Mouse (Mus musculus): ENCODE measurements at regions not wholly inside any gene's neighbourhood (a gene's known extent, or its start where the extent isn't known, plus 50 kb on each side); places are given as distances from the start of the nearest gene placed in this dataset.

DNA sequence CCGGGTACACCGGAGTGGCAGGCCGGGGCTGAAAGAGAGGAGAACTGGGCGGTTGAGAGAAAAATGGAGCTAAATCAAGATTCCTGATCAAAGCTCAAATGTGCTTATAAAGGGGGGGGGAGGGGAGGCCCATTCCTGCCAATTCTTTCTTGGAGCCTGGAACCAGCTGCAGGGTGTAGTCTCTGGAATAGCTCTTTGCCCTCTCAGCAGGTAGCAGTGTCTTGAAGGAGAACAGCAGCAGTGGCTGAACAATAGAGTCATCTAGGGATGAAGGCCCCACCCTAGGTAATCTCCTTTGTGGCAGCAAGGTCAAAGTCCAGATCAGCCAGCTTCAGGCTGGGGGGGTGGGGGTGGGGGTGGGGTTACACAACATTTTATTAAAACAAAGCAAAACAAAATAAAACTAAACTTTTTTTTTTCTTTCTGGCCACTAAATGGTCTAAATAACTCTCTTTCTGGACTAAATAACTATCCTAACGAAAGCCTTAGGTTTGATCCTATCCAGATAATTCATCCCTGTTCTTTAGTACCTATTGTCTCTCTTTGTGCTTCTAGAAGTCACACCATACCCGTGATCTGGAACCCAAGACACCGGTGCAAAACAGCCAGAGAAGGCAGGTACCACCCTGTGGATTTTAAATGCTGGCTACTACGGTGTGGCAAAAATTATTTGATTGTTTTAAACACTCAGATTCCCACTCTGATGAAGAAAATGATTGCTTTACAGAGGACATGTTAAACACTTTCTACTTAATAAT lies 120.5 kb upstream of the B430218F22Rik start:
- Histone ChIP-seq H3K27me3 (ENCODE audit: control insufficient read depth, insufficient read depth, low read length) (no peaks in the 10 kb centered on the region), H3K4me1 (ENCODE audit: control insufficient read depth, insufficient read depth, low read length) (no peaks in the 10 kb centered on the region), H3K27ac (ENCODE audit: insufficient read depth, low read length) (no peak overlapping the region), H3K4me3 (replicated peaks; ENCODE audit: insufficient read depth, low read depth, low read length) (no peak overlapping the region)
- no peak for TF ChIP-seq POLR2A (IDR thresholded peaks at IDR 0.05; ENCODE audit: borderline replicate concordance, insufficient read depth, low read length)
- TF ChIP-seq CTCF (IDR thresholded peaks at IDR 0.05; ENCODE audit: borderline replicate concordance, insufficient read depth, low read depth, low read length): no peak
- WGBS: 74% methylated on average over 8 of the region's 8 CpGs
- no peak for DNase-seq

DNA sequence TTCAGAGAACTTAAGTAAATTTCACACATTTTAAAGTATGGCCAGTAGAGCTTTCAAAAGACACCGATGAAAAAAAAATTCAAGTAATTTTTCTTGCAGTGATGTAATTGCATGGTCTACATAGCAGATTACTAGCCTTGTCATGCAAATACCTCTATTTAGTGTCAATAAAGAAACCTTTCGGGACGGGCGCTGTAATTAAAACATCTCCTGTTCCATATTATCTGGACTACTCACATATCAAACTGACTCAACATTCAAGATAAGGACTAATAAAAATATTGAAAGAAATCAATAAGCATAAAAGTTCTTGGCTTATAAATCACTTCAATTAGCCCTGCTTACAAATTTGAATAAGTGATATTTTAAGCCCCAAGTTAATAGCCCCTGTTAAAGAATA lies 113.5 kb upstream of the B430218F22Rik start:
- H3K27ac ChIP-seq (ENCODE audit: insufficient read depth, low read length): no peak overlapping the region
- H3K4me3 ChIP-seq (replicated peaks; ENCODE audit: insufficient read depth, low read depth, low read length): no peak overlapping the region
- WGBS: 92% methylated on average over 4 of the region's 4 CpGs
- H3K27me3 ChIP-seq (ENCODE audit: control insufficient read depth, insufficient read depth, low read length): no peaks in the 10 kb centered on the region
- H3K4me1 ChIP-seq (ENCODE audit: control insufficient read depth, insufficient read depth, low read length): no peaks in the 10 kb centered on the region
- no peak for DNase-seq
- no peak for TF ChIP-seq POLR2A (IDR thresholded peaks at IDR 0.05; ENCODE audit: borderline replicate concordance, insufficient read depth, low read length)
- TF ChIP-seq CTCF (IDR thresholded peaks at IDR 0.05; ENCODE audit: borderline replicate concordance, insufficient read depth, low read depth, low read length): no peak

DNA sequence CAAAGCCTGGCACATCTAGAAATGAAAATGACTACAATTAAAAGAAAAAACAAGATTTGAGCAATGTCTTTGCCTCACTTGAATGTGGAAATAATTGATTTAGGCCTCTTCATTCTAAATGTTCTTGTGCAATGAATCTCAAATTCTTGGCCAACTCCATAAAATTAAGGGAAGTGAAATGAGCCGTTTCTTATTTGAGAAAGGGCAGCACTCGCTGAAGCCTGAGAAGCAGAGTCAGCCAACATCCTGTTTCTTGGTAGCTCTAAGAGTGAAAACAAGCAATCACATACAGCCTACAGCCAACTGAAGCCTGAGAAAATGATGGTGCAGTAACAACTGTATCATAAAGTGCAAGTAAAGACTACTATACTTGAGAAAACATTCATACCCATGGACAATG lies 105.5 kb upstream of the B430218F22Rik start:
- Histone ChIP-seq H3K4me1 (ENCODE audit: control insufficient read depth, insufficient read depth, low read length) (no peaks in the 10 kb centered on the region), H3K4me3 (replicated peaks; ENCODE audit: insufficient read depth, low read depth, low read length) (no peak overlapping the region), H3K27me3 (ENCODE audit: control insufficient read depth, insufficient read depth, low read length) (no peaks in the 10 kb centered on the region), H3K27ac (ENCODE audit: insufficient read depth, low read length) (no peak overlapping the region)
- DNase-seq: no peak
- TF ChIP-seq CTCF (IDR thresholded peaks at IDR 0.05; ENCODE audit: borderline replicate concordance, insufficient read depth, low read depth, low read length): no peak
- TF ChIP-seq POLR2A (IDR thresholded peaks at IDR 0.05; ENCODE audit: borderline replicate concordance, insufficient read depth, low read length): no peak
- WGBS: 30% methylated on average over 2 of the region's 2 CpGs

DNA sequence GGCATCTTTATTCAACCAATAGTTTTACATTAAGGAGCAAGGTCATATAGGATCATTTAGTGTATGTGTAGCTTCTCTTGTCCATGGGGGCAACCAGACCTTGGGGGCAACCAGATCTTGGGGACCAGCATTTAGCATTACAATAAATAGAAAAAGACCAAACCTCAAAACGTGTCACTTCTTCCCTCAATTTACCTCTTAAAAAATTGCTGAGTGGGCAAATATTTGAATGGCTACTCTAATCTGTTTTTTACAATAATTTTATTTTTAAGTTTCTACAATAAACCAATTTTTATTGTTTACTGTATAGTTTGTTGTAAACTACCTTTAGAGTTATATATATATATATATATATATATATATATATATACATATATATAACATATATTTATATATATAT lies 92.7 kb upstream of the B430218F22Rik start:
- Histone ChIP-seq H3K27me3 (ENCODE audit: control insufficient read depth, insufficient read depth, low read length) (no peaks in the 10 kb centered on the region), H3K4me3 (replicated peaks; ENCODE audit: insufficient read depth, low read depth, low read length) (no peak overlapping the region), H3K27ac (ENCODE audit: insufficient read depth, low read length) (no peak overlapping the region), H3K4me1 (ENCODE audit: control insufficient read depth, insufficient read depth, low read length) (no peaks in the 10 kb centered on the region)
- no peak for DNase-seq
- TF ChIP-seq POLR2A (IDR thresholded peaks at IDR 0.05; ENCODE audit: borderline replicate concordance, insufficient read depth, low read length) (no peak), CTCF (IDR thresholded peaks at IDR 0.05; ENCODE audit: borderline replicate concordance, insufficient read depth, low read depth, low read length) (no peak)
- 89% methylated on average over 1 of the region's 1 CpGs for WGBS

DNA sequence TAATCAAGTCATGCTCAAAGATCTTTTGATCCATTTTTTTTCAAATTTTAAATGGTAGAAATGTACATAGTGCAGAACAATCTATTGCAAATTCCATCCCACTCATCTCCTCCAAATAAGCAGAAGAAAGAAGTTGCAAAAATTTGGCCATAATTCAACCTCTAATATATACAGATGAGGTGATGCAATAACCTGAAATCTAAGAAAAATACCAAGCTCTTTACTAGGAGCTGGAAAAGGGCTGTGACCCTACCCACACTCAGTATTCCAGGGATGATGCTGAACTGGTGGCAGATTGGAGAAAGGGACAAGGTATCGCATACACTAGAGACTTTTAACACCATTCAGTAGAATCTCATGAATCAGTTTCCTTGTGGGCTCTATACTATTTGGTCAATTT lies 76.3 kb upstream of the B430218F22Rik start:
- no peaks in the 10 kb centered on the region for H3K27me3 ChIP-seq (ENCODE audit: control insufficient read depth, insufficient read depth, low read length)
- TF ChIP-seq CTCF (IDR thresholded peaks at IDR 0.05; ENCODE audit: borderline replicate concordance, insufficient read depth, low read depth, low read length) (no peak), POLR2A (IDR thresholded peaks at IDR 0.05; ENCODE audit: borderline replicate concordance, insufficient read depth, low read length) (no peak)
- no peak overlapping the region for H3K27ac ChIP-seq (ENCODE audit: insufficient read depth, low read length)
- H3K4me1 ChIP-seq (ENCODE audit: control insufficient read depth, insufficient read depth, low read length): no peaks in the 10 kb centered on the region
- 100% methylated on average over 1 of the region's 1 CpGs for WGBS
- DNase-seq: no peak
- H3K4me3 ChIP-seq (replicated peaks; ENCODE audit: insufficient read depth, low read depth, low read length): no peak overlapping the region

DNA sequence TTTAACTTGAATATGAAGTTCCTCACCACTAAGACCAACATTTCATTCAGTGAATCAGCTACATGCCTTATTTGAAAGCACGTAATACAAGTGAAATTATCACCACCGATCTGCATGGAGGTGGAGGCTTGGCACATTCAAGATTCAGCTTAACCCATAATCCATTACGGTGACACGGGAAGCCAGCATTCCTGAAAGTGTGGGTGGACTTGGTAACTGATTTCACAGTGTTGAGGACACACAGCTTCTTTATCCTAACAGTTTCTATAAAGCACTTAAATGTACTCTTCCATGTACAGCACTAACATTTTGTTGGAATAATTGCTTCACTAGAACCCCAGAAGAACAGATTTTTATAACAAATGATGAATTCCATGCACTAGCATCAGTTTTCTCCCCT lies 72.8 kb upstream of the B430218F22Rik start:
- no peak for DNase-seq
- no peak for TF ChIP-seq CTCF (IDR thresholded peaks at IDR 0.05; ENCODE audit: borderline replicate concordance, insufficient read depth, low read depth, low read length)
- no peak for TF ChIP-seq POLR2A (IDR thresholded peaks at IDR 0.05; ENCODE audit: borderline replicate concordance, insufficient read depth, low read length)
- H3K4me1 ChIP-seq (ENCODE audit: control insufficient read depth, insufficient read depth, low read length): no peaks in the 10 kb centered on the region
- H3K4me3 ChIP-seq (replicated peaks; ENCODE audit: insufficient read depth, low read depth, low read length): no peak overlapping the region
- WGBS: 93% methylated on average over 4 of the region's 4 CpGs
- no peaks in the 10 kb centered on the region for H3K27me3 ChIP-seq (ENCODE audit: control insufficient read depth, insufficient read depth, low read length)
- H3K27ac ChIP-seq (ENCODE audit: insufficient read depth, low read length): no peak overlapping the region

All from cerebellum, adult 2 months (tissue).